Mouse (Mus musculus): Measurements from ENCODE around the gene Ptch1. TPM values are rescaled to one million over a fixed set of nuclear protein-coding genes. Genes with fewer than 3 reads are reported as not detected.

The Ptch1 gene
- polyA plus RNA-seq (2015; fragmentation: Nextera tagmentation; extraction: Ambion mirVana): 3.1 TPM in 2 replicates

DNA sequence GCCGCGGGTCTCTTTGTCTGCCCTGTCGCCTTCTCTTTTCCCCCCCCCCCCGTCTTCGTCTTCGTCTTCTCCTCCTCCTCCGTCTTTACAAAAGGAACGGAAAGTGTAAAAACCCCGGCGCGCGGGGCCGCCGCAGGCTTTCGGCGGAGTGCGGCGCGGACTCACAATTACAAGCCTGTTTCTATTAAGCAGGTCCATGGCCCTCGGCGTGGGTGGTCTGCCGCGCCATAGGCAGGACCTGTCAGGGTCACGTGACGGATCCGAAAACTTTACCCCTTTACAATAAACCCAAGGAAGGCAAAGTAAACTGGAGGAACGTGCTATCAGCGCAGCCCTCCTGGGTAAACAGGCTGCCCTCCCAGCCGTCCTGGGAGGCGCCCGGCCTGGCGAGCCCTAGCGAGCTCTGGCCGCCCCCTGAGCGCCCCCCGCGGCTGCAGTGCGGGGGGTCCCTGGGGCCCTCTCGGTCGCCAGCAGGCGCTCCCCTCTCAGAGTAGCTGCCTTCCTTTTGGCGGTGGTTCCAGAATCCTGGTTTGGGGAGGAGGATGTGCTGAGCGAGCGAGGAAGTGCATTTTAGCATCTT lies at the start of gene Ptch1:
Gene Ptch1 (minus strand): TSS at position 343 of the 580 bp plus-strand sequence.
- Histone ChIP-seq H3K27me3 (peaks cover 89% of the 10 kb centered on the region), H3K4me1 (replicated peaks) (peaks cover 21% of the 10 kb centered on the region), H3K36me3 (replicated peaks) (no peaks in the 10 kb centered on the region), H3K27ac (replicated peaks) (no peak within 1 kb of the TSS), H3K9me3 (replicated peaks) (no peaks in the 10 kb centered on the region), H3K9ac (0 out of 2 replicates have a peak within 1 kb of the TSS, but pooled peaks have one; percentile 11), H3K4me2 (peak within 1 kb of the TSS; percentile 73), H3K4me3 (replicated peaks) (peak within 1 kb of the TSS; percentile 52)
- ATAC-seq (ENCODE audit: insufficient read depth): no peak
- WGBS (ENCODE audit: insufficient replicate concordance): under 1% methylated on average over 43 of the region's 44 CpGs

DNA sequence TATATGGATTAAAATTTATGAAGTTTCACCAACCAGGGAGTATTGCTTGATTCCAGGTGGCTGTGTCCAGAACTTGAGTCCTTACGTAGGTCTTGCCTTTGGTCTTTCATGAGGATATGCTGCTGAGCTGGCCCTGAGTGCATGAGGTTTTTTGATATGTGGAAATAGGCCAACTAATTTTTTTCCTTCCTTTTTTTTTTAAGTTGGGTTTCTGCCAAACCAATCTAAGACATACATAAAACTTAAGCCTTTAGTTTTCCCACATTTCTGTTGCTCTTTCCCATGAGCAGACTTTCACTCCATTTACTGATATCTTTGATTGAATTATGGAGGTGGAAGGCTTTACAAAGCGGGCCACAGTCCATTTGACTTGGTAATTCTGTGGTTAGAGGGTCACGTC lies 47.9 kb upstream of the Ptch1 start:
- H3K27ac ChIP-seq (replicated peaks): no peak overlapping the region
- H3K4me2 ChIP-seq: no peak overlapping the region
- H3K9me3 ChIP-seq (replicated peaks): no peaks in the 10 kb centered on the region
- no peaks in the 10 kb centered on the region for H3K4me1 ChIP-seq (replicated peaks)
- WGBS (ENCODE audit: insufficient replicate concordance): 43% methylated on average over 3 of the region's 3 CpGs
- H3K4me3 ChIP-seq (replicated peaks): no peak overlapping the region
- no peaks in the 10 kb centered on the region for H3K36me3 ChIP-seq (replicated peaks)
- ATAC-seq (ENCODE audit: insufficient read depth): no peak
- H3K27me3 ChIP-seq: no peaks in the 10 kb centered on the region
- no peak overlapping the region for H3K9ac ChIP-seq

DNA sequence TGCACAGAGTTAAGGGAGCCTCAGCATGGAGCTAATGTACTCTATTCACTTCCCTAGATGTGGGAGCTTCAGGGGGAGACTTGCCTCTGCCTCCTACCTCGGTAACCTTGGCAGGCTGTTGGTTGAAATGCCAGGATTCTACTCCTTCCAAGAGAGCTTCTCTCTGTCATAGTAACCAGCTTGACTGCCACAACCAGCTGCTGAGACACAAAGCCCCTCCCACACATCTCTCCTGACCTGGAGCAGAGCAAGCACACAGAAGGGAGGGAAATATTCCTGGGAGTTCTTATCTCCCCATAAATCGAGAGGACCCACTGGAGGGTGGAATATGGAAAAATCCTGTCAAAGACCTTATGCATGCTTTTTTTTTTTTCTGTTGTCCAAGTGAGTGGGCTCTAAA lies 39.8 kb upstream of the Ptch1 start:
- Histone ChIP-seq H3K9ac (no peak overlapping the region), H3K36me3 (replicated peaks) (no peaks in the 10 kb centered on the region), H3K4me2 (no peak overlapping the region), H3K27ac (replicated peaks) (no peak overlapping the region), H3K4me1 (replicated peaks) (no peaks in the 10 kb centered on the region), H3K27me3 (no peaks in the 10 kb centered on the region), H3K4me3 (replicated peaks) (no peak overlapping the region), H3K9me3 (replicated peaks) (no peaks in the 10 kb centered on the region)
- 33% methylated on average over 2 of the region's 2 CpGs for WGBS (ENCODE audit: insufficient replicate concordance)
- no peak for ATAC-seq (ENCODE audit: insufficient read depth)

DNA sequence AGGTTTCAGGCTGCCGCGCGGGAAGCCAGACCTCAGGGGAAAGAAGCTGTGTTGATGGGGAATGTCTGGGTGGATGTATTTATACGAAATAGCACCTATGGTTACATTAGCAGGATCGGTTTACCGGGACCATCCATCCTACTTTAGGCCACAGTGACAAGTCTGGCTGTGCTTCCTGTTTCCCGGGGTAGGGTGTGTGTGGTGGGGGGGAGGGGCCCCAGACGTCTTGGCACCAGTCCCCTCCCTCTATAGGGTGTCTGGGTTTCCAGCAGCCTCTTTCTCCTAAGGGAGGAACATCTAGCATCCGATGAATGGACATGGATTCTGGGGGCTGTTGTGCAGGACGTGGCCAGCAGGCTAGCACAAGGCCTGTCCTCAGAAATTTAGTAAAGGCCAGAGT lies 36.3 kb upstream of the Ptch1 start:
- ATAC-seq (ENCODE audit: insufficient read depth): no peak
- Histone ChIP-seq H3K4me3 (replicated peaks) (no peak overlapping the region), H3K9ac (no peak overlapping the region), H3K9me3 (replicated peaks) (no peaks in the 10 kb centered on the region), H3K27me3 (no peaks in the 10 kb centered on the region), H3K4me2 (no peak overlapping the region), H3K27ac (replicated peaks) (no peak overlapping the region), H3K4me1 (replicated peaks) (no peaks in the 10 kb centered on the region), H3K36me3 (replicated peaks) (no peaks in the 10 kb centered on the region)
- WGBS (ENCODE audit: insufficient replicate concordance): 15% methylated on average over 10 of the region's 10 CpGs

DNA sequence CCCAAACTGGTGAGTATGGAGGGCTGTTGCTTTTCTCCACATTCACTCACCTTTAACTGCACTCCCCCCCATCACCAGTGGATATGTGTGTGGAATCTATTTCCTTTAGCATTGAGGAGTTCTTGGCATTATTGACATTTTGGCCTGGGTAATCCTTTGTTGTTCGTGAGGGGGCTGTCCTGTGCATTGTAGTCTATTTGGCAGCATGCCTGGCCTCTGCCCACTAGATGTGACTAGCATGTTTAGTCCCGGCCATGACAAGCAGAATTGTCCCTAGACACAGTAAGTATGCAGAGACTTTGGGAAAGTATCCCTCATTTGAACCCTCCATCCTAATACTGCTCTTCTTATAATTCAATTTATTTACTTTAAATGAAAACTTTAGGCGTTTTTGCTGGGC lies 24.2 kb upstream of the Ptch1 start:
- no peak for ATAC-seq (ENCODE audit: insufficient read depth)
- H3K4me3 ChIP-seq (replicated peaks): no peak overlapping the region
- H3K27me3 ChIP-seq: no peaks in the 10 kb centered on the region
- no peak overlapping the region for H3K4me2 ChIP-seq
- no peaks in the 10 kb centered on the region for H3K9me3 ChIP-seq (replicated peaks)
- no peaks in the 10 kb centered on the region for H3K36me3 ChIP-seq (replicated peaks)
- H3K27ac ChIP-seq (replicated peaks): no peak overlapping the region
- H3K9ac ChIP-seq: no peak overlapping the region
- WGBS (ENCODE audit: insufficient replicate concordance): 59% methylated on average over 3 of the region's 3 CpGs
- no peaks in the 10 kb centered on the region for H3K4me1 ChIP-seq (replicated peaks)

DNA sequence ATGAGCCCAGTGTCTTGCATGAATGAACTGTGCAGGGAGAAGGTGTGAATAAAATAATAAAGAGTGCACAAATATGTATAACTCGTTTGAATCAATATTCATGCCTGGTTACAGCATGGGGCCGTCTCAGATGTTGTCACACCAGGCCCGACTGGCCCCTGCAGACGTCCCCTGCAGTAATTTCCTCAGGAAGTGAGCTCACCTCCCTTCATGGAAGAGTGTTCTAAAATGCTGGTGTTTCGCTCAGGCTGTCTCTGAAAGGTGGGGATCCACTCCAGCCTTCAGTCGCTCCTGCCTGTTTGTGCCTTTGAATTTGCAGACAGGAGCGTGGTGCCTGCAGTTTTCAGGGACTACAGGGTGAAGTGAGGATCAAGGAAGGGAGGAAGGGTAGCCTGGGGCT lies 22.5 kb upstream of the Ptch1 start:
- Histone ChIP-seq H3K4me1 (replicated peaks) (no peaks in the 10 kb centered on the region), H3K27me3 (no peaks in the 10 kb centered on the region), H3K9ac (no peak overlapping the region), H3K27ac (replicated peaks) (no peak overlapping the region), H3K36me3 (replicated peaks) (no peaks in the 10 kb centered on the region), H3K4me3 (replicated peaks) (no peak overlapping the region), H3K4me2 (no peak overlapping the region), H3K9me3 (replicated peaks) (no peaks in the 10 kb centered on the region)
- ATAC-seq (ENCODE audit: insufficient read depth): no peak
- 25% methylated on average over 7 of the region's 7 CpGs for WGBS (ENCODE audit: insufficient replicate concordance)

DNA sequence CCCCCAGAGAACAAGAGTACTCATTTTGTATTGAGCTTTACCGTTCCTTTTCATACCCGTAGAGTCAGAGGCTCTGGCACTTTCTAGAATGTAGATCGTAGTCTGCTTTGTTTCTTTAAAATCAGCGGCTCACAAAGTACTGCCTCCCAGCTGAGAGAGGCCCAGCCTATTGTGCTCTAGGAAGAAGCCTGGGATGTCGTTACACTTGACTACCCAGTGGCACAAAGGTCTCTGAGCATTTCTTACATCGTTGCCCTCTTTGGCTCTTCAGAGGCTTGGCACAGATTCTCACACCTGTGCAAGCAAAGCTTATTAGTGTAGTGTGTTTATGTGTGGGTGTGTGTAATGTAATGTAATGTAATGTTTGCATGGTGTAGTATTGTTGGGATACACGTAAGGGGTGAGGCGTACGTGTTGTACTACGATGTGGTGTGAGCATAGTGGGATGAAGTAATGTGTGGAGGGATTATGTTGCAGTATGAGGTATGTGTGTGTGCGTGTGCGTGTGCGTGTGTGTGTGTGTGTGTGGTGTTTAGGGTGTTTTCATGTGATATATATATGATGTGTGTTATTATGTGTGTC lies 20.2 kb upstream of the Ptch1 start:
- no peak overlapping the region for H3K9ac ChIP-seq
- 79% methylated on average over 13 of the region's 13 CpGs for WGBS (ENCODE audit: insufficient replicate concordance)
- no peaks in the 10 kb centered on the region for H3K4me1 ChIP-seq (replicated peaks)
- H3K27ac ChIP-seq (replicated peaks): no peak overlapping the region
- no peak for ATAC-seq (ENCODE audit: insufficient read depth)
- no peak overlapping the region for H3K4me3 ChIP-seq (replicated peaks)
- H3K9me3 ChIP-seq (replicated peaks): no peaks in the 10 kb centered on the region
- no peaks in the 10 kb centered on the region for H3K36me3 ChIP-seq (replicated peaks)
- no peak overlapping the region for H3K4me2 ChIP-seq
- no peaks in the 10 kb centered on the region for H3K27me3 ChIP-seq

DNA sequence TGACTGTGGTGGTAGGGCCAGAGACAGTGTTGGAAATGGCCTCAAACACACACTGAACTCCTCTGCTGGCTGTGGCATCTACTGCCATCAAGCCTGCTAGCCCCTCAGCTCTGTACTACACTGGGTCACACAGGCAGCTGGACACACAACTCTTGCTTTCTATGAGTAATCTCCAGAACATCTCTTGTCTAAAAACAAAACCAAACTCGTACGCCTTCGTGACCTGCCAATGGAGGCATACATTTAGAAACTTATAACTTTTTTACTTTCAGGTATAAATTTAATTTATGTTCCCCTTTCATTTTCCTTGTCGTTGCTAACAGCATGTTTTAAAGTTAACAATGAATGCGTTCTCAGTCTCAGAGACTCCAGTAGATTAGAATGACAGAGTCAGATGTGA lies 19.4 kb upstream of the Ptch1 start:
- 68% methylated on average over 5 of the region's 5 CpGs for WGBS (ENCODE audit: insufficient replicate concordance)

DNA sequence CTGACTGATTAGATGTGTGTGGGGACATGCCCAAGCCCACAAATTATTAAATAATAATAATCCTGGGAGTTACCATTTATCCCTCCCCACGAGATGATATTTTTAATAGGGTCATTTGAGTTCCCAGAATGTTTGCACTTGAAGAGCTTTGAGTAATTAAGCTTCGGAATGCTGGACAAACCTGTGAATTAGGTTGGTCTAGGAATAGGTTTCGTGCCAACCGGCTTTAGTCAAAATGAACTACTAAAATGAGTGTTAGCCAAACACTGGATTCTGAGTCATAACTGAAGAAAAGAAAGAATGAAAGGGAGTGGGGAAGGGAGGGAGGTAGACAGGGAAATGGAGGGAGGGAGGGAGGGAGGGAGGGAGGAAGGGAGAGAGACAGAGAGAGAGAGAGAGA lies 1.2 kb upstream of the Ptch1 start:
- no peak overlapping the region for H3K27ac ChIP-seq (replicated peaks)
- 53% methylated on average over 4 of the region's 4 CpGs for WGBS (ENCODE audit: insufficient replicate concordance)
- no peaks in the 10 kb centered on the region for H3K9me3 ChIP-seq (replicated peaks)
- H3K27me3 ChIP-seq: peaks cover 77% of the 10 kb centered on the region
- no peak overlapping the region for H3K9ac ChIP-seq
- no peaks in the 10 kb centered on the region for H3K36me3 ChIP-seq (replicated peaks)
- no peak overlapping the region for H3K4me3 ChIP-seq (replicated peaks)
- ATAC-seq (ENCODE audit: insufficient read depth): no peak
- H3K4me1 ChIP-seq (replicated peaks): peaks cover 11% of the 10 kb centered on the region
- H3K4me2 ChIP-seq: no peak overlapping the region

More for the DNA sequence above, 19.4 kb upstream of the Ptch1 start:
- no peaks in the 10 kb centered on the region for H3K36me3 ChIP-seq (replicated peaks)
- no peaks in the 10 kb centered on the region for H3K4me1 ChIP-seq (replicated peaks)
- no peak overlapping the region for H3K4me3 ChIP-seq (replicated peaks)
- no peak for ATAC-seq (ENCODE audit: insufficient read depth)
- H3K27ac ChIP-seq (replicated peaks): no peak overlapping the region
- no peak overlapping the region for H3K4me2 ChIP-seq
- no peak overlapping the region for H3K9ac ChIP-seq
- no peaks in the 10 kb centered on the region for H3K9me3 ChIP-seq (replicated peaks)
- H3K27me3 ChIP-seq: no peaks in the 10 kb centered on the region

DNA sequence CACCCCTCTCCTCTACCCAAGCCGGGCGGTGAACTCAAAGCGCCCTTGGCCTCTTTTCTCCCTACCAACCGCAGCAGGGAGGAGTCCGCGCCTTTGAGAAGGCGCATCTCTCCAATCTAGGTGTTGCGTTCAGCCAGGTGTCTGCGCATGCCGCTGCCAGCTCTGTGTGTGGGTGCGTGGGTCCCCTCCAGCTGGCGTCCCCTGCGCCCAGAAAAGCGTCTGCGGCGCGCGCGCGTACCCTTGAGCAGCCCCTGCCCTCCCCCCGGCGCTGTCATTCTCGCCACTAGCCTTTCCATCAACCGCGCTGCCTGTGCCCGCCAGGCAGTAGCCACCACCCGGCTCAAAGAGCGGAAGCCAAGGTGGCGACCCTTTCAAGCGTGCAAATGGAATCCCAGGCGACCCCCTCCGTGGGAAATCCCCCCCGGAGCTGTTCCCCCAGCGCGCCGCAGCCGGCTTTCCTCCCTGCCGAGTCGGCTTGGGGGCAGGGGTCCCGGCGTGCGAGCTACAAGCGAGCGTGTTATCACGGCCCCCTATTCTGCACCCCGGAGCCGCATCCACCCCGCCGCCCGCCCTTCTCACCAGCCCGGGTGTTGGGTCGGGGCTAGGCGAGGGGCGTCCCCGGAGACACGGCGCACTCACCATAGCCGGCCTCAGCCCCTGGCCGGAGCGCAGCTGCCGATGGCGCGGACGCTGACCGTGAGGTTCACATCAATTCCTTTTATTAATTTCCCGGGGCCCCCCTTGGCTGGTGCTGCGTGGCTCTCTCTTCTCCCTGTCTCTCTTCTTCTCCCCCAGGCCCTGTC lies 744 bp downstream of the Ptch1 start:
- WGBS (ENCODE audit: insufficient replicate concordance): under 1% methylated on average over 67 of the region's 67 CpGs
- Histone ChIP-seq H3K9me3 (replicated peaks) (no peaks in the 10 kb centered on the region), H3K27me3 (peaks cover 93% of the 10 kb centered on the region), H3K27ac (replicated peaks) (no peak overlapping the region), H3K9ac (0 out of 2 replicates have a peak overlapping the region, but pooled peaks have one; percentile 11), H3K36me3 (replicated peaks) (no peaks in the 10 kb centered on the region), H3K4me1 (replicated peaks) (peaks cover 25% of the 10 kb centered on the region), H3K4me3 (replicated peaks) (peak overlapping the region; percentile 52), H3K4me2 (peak overlapping the region; percentile 73)
- ATAC-seq (ENCODE audit: insufficient read depth): no peak

DNA sequence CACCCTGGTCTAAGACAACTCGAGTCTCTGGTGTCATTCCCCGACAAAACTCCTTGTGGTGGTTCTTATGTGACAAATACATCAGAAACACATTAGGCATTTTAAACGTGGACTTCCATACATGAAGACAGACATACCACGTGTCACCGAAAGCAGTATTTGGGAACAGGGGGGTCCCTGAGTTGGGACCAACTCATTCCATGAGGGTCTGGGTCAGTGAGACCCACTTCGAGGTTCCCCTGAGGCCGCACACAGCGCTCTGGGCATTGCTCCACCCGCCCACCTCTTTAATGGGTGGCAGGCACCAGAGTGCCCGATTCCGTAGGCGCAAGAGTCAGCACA lies 1.3 kb downstream of the Ptch1 start:
- H3K27me3 ChIP-seq: peaks cover 91% of the 10 kb centered on the region

More for the DNA sequence above, 1.3 kb downstream of the Ptch1 start:
- no peaks in the 10 kb centered on the region for H3K9me3 ChIP-seq (replicated peaks)
- peaks cover 25% of the 10 kb centered on the region for H3K4me1 ChIP-seq (replicated peaks)
- no peak overlapping the region for H3K27ac ChIP-seq (replicated peaks)
- ATAC-seq (ENCODE audit: insufficient read depth): no peak
- peak overlapping the region; percentile 73 for H3K4me2 ChIP-seq
- H3K9ac ChIP-seq: no peak overlapping the region
- no peaks in the 10 kb centered on the region for H3K36me3 ChIP-seq (replicated peaks)
- peak overlapping the region; percentile 52 for H3K4me3 ChIP-seq (replicated peaks)
- WGBS (ENCODE audit: insufficient replicate concordance): 4% methylated on average over 12 of the region's 12 CpGs

Measured in liver, embryonic 15.5 days (tissue).